Mouse (Mus musculus): ENCODE data around the gene Prss12.
A peak's percentile ranks its signal among the peaks of the same experiment; 100 is the strongest.

Gene Prss12

DNA sequence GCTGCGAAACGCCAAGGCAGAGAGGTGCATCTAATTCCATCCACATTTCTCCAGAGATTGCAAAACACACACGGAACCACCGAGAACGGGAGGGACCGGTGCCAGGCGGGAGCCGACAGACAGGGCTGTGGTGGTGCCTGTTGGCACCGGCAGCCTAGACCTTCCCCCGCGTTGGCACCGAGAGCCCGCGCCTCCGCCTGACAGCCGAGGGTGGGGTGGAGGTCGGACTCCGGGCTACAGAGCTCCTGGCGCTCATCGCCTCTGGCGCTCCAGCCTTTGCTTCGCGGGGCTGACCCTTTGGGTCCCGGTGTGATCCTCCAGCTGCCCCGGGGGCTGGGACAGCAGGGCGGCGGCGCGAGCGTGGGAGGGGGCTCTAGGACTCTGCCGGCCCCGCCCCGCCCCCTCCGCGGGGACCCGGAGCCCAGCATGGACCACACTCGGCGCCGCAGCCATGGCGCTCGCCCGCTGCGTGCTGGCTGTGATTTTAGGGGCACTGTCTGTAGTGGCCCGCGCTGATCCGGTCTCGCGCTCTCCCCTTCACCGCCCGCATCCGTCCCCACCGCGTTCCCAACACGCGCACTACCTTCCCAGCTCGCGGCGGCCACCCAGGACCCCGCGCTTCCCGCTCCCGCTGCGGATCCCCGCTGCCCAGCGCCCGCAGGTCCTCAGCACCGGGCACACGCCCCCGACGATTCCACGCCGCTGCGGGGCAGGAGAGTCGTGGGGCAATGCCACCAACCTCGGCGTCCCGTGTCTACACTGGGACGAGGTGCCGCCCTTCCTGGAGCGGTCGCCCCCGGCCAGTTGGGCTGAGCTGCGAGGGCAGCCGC lies at the start of gene Prss12:
TSS of gene Prss12 (plus strand) at position 206 of the 830 bp plus-strand sequence.
- DNase-seq, result peak; percentile 62

DNA sequence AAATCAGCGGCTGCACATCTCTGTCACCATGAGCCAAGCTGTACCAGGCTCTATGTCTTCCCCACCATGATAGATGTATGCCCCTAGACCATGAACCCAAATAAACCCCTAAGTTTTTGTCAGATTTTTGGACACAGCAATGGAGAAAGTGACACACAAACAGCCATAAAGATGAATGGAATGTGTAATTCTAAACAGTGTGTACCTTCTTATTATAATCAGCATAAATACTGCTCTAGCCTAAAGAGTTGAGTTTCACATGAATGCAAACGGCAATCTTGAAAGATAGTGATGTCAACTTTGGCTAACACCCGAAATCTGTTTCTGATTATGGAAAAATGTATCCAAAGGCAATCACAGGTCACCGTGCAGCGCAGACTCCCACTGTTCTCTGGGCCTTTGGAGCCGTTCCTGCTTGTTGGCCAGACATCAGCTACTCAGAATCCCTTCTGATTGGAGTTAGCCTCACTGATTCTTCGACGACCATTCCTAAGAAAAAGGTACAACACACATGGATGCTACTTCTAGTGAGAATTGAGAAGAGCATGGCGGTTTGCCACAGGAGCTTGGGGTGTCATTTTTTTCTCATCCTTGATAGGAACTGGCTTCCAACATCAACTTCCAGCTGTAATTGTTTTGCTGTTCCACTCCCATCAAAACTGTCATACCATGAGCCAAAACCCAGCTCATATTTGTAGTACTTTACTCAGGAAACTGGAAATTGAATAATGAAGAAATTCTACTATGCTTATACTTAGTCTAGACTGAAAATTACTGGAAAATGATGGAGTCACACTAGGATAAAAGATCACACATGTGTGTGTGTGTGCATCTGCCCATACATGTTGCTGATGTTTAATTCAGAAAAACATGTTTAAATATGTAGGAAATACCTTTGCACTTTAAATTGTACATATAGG lies 48.9 kb upstream of the Prss12 start:
- DNase-seq, result no peak

DNA sequence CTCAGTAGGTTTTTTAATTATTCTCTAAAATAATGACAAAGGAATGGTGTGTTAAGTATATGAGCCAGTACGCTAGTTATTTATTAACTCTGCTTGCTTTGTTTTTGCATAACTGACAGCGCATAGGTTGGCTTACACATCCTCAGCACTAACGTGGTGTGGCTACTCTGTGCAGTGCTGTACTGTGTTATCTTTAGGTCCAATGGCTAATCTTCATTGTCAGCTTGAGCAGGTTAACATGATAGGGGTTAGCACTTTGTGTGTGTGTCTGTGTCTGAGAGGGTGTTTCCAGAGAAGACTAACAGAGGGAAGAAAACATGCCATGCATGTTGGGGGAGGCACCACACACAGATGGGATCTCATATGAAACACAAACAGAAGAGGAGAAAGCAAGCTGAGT lies 41.8 kb upstream of the Prss12 start:
- no peak for DNase-seq

GRCm38 (mm10) chr3:123411821-123412578 lies 34.7 kb upstream of the Prss12 start:
- DNase-seq, result no peak

- no peak for DNase-seq
Observed at GRCm38 (mm10) chr3:123413173-123413572, 33.5 kb upstream of the Prss12 start.

DNA sequence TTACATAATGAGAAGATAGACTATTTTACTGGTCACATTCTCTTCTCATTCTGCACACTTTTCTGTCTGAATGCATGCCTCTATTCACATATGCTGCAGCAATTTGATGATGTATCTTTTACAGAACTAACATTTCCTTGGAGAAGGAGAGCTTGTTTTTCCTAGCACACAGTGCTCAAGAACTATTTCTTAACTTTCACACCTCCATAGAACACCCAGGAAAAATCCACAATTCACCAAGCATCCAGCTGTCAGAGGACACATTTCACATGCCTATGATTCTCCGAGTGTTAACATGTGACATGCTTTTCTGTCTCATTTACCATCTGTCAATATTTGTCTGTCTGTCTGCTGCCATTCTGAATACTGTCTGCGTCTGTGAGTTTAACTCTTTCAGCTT lies 21.1 kb upstream of the Prss12 start:
- DNase-seq, result no peak

GRCm38 (mm10) chr3:123428005-123428404 lies 18.7 kb upstream of the Prss12 start:
- DNase-seq, result no peak

GRCm38 (mm10) chr3:123429597-123430458 lies 16.9 kb upstream of the Prss12 start:
- DNase-seq, result no peak

- no peak for DNase-seq
Observed at GRCm38 (mm10) chr3:123431951-123432674, 14.6 kb upstream of the Prss12 start.

DNA sequence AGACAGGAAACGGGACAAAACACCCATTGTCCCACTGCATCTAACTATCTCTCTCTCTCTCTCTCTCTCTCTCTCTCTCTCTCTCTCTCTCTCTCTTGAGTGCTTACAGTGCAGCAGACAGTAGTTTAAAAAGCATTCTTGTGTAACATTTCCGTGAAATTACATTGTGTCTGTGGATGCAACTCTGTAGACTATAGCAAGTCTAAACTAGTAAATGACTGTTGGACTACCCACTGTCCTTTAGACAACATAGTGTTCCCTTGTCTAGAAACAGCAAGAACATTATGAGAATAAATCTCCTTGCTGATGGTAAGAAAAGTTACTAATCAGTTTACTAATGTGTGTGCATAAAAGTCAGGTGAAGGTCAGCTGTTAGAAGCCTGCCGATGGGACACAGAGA lies 13.4 kb upstream of the Prss12 start:
- no peak for DNase-seq

- DNase-seq, result no peak
Observed at GRCm38 (mm10) chr3:123437608-123438007, 9.1 kb upstream of the Prss12 start.

DNA sequence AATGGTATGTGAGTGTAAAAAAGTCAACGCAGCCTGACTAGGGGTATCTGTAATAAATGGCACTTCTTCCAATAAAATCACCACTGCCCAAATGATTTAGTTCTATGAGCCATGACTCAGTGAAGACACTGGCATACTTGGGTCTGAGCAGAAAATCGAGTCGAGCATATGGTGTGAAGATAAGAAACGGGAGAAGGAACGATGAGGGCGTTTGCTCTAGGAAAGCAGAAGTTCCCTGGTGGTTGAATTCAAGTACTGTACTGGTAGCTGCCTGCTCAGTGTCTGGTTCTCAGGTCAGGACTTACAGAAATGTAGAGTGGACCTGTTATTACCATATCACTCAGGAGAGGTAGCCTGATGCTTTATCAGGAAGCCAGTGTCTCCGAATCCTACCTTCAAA lies 6.2 kb upstream of the Prss12 start:
- no peak for DNase-seq

- no peak for DNase-seq
Observed at GRCm38 (mm10) chr3:123444466-123444865, 2.2 kb upstream of the Prss12 start.

DNA sequence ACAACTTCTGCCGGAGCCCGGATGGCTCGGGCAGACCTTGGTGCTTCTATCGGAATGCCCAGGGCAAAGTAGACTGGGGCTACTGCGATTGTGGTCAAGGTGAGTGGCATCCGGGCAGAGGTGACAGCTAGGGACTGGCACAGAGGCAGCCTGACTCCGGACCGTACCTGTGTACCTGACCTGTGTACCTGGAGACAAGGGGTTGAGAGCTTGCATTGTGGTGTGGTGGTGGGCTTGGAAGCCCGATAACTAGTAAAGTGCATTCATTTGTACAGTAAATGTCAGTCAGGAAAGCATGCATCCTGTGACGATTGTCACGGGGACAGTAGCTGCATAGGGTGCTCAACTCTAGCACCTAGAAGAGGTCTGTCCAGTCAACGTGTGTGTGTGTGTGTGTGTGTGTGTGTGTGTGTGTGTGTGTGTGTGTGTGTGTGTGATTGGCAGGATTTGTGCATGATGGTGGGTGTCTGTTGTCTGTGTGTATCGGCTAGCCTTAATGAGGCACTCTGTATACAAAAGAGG lies 886 bp downstream of the Prss12 start:
- DNase-seq, result peak; percentile 28

DNA sequence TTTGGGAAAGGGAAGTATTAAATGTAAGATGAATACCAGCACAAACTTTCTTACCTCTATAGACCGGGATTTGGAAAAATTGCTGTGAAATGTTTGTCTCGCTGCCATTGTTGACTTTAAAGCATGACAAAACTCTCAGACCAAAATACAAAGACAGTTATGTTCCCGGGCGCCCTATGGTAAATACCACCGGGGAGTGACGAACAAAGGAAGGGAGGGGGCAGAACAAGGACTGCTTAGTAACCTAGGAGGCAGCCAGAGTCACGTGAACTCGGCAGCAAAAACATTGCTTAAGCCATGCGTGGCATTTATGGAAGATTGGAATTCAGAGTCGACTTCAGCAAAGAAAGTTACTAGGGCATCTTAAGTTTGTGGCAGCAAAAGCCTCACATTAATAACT lies 1.4 kb downstream of the Prss12 start:
- no peak for DNase-seq

DNA sequence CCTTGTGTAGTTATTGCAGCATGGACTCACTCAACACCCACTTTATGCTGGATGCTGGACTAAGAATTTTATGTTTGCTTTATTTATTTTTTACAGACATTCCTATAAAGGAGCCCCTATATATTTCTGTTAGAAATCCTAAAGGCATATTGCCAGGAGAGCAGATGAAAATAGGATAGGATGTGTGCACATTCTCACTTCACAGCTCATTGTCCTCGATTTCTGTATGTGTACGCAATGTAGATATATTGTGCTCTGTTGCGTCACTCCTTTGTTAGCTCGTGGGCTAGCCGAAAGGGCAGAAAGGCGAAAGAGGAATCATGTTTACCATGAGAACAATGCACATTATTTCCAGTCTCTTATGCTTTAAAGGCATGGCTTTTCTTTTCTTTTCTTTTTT lies 3.4 kb downstream of the Prss12 start:
- no peak for DNase-seq

GRCm38 (mm10) chr3:123452904-123453303 lies 6.2 kb downstream of the Prss12 start:
- DNase-seq, result no peak

- no peak for DNase-seq
Observed at GRCm38 (mm10) chr3:123459492-123459891, 12.8 kb downstream of the Prss12 start.

- DNase-seq, result no peak
Observed at GRCm38 (mm10) chr3:123460436-123460835, 13.7 kb downstream of the Prss12 start.

DNA sequence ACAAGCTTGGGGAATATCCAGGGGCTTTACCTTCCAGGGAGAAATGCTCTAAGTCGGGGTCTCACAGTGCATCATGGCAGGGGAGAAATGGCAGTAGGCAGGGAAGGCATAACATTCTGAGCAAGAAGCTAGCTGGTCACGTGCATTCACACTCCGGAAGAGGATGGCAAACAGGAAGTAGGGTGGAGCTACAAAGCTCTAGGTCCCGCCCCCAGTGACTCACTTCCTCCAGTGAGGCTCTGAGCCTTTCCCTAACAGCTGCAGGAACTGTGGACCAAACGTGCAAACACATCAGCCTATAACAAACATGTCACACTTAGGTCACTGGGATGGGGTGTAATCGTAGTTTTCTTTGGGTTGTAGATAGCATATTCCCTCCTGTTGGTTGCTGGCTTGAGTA lies 15.6 kb downstream of the Prss12 start:
- no peak for DNase-seq

DNA sequence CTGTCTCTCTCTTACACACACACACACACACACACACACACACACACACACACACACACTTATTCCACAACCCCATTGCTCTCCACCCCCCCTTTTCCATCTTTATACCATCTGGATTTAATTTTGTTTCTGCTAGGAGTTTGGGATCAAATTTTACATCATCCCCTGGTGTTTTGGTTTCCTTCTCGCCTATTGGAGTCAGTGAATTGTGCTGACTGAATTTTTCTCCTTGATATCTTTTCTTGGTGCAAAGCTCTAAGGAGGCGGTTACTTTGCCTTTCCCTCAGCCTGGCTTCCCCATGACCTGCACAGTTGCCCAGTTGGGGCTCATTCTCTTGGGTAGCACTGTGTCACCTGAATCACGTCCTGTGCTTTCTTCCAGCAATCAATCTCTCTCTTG lies 30.1 kb downstream of the Prss12 start:
- no peak for DNase-seq
